Mouse (Mus musculus): ENCODE measurements around the gene Gm11569. TPM values are rescaled to one million over a fixed set of nuclear protein-coding genes. Genes with fewer than 3 reads are reported as not detected.
"Not testable (repeated sequence)": the region's sequence is repeated elsewhere in the genome, so short reads cannot be mapped to it uniquely, and the experiment has no call there.

The Gm11569 gene
- not detected for total RNA-seq (2021)
- long read RNA-seq, experiment 1: 0 reads
- long read RNA-seq, experiment 2: 0 reads

GRCm38 (mm10) chr11:99798832-99799231 lies at the start of gene Gm11569:
Gene Gm11569 (minus strand): TSS chr11:99798932.
- not testable (repeated sequence) for DNase-seq

GRCm38 (mm10) chr11:99846746-99847145 lies 48.0 kb upstream of the Gm11569 start:
- no peak for DNase-seq

- no peak for DNase-seq
Observed at GRCm38 (mm10) chr11:99842185-99842584, 43.5 kb upstream of the Gm11569 start.

GRCm38 (mm10) chr11:99837966-99838365 lies 39.2 kb upstream of the Gm11569 start, which contains the start of gene 2300003K06Rik:
Gene 2300003K06Rik (minus strand): TSS chr11:99838066.
- DNase-seq: no peak

- not testable (repeated sequence) for DNase-seq
Observed at GRCm38 (mm10) chr11:99815566-99815965, 16.8 kb upstream of the Gm11569 start, which contains the start of gene Gm11564. Gene Gm11564 (minus strand): TSS chr11:99815666.

GRCm38 (mm10) chr11:99809792-99810191 lies 11.1 kb upstream of the Gm11569 start, which contains the start of gene Krtap4-13:
Gene Krtap4-13 (minus strand): TSS chr11:99809892.
- DNase-seq: not testable (repeated sequence)

- DNase-seq: not testable (repeated sequence)
Observed at GRCm38 (mm10) chr11:99804346-99804745, 5.6 kb upstream of the Gm11569 start, which contains the start of gene Gm11554. Gene Gm11554 (minus strand): TSS chr11:99804446.

- no peak for DNase-seq
Observed at GRCm38 (mm10) chr11:99793367-99793766, 5.4 kb downstream of the Gm11569 start, which contains the start of gene Gm11596. Gene Gm11596 (minus strand): TSS chr11:99793467.

- not testable (repeated sequence) for DNase-seq
Observed at GRCm38 (mm10) chr11:99784900-99785299, 13.8 kb downstream of the Gm11569 start, which contains the start of gene Krtap4-9. Gene Krtap4-9 (plus strand): TSS chr11:99785200.

GRCm38 (mm10) chr11:99780604-99781003 lies 18.1 kb downstream of the Gm11569 start, which contains the start of gene Krtap4-8:
Gene Krtap4-8 (minus strand): TSS chr11:99780704.
- DNase-seq: no peak

- no peak for DNase-seq
Observed at GRCm38 (mm10) chr11:99778401-99778800, 20.3 kb downstream of the Gm11569 start.

- DNase-seq: not testable (repeated sequence)
Observed at GRCm38 (mm10) chr11:99772813-99773212, 25.9 kb downstream of the Gm11569 start, which contains the start of gene Gm11595. Gene Gm11595 (minus strand): TSS chr11:99772913.

- no peak for DNase-seq
Observed at GRCm38 (mm10) chr11:99768410-99768809, 30.3 kb downstream of the Gm11569 start.

GRCm38 (mm10) chr11:99758877-99759276 lies 39.9 kb downstream of the Gm11569 start:
- DNase-seq: no peak

Other genes with a start within 250 kb of the Gm11569 start
- not detected for gene Krtap3-3, start 248.1 kb downstream of the Gm11569 start, total RNA-seq (2021)
- not detected for gene Krtap3-2, start 242.1 kb downstream of the Gm11569 start, total RNA-seq (2021)
- not detected for gene Gm11939, start 239.5 kb downstream of the Gm11569 start, total RNA-seq (2021)
- gene Krtap3-1, start 232.3 kb downstream of the Gm11569 start, total RNA-seq (2021): not detected
- not detected for gene Krtap1-5, start 217.9 kb downstream of the Gm11569 start, total RNA-seq (2021)
- not detected for gene Krtap1-4, start 215.3 kb downstream of the Gm11569 start, total RNA-seq (2021)
- gene Krtap1-3, start 207.6 kb downstream of the Gm11569 start, total RNA-seq (2021): not detected
- gene Krtap9-3, start 200.8 kb downstream of the Gm11569 start, total RNA-seq (2021): not detected
- not detected for gene Gm11938, start 195.6 kb downstream of the Gm11569 start, total RNA-seq (2021)
- not detected for gene Gm11937, start 188.7 kb downstream of the Gm11569 start, total RNA-seq (2021)
- gene Krtap2-4, start 184.1 kb downstream of the Gm11569 start, total RNA-seq (2021): not detected
- not detected for gene Gm11562, start 178.5 kb downstream of the Gm11569 start, total RNA-seq (2021)
- gene Krtap4-1, start 170.7 kb downstream of the Gm11569 start, total RNA-seq (2021): not detected
- not detected for gene Krtap4-2, start 163.8 kb downstream of the Gm11569 start, total RNA-seq (2021)
- gene Krtap4-7, start 154.8 kb downstream of the Gm11569 start, total RNA-seq (2021): not detected
- not detected for gene Gm11555, start 148.7 kb downstream of the Gm11569 start, total RNA-seq (2021)
- not detected for gene Gm11563, start 140.0 kb downstream of the Gm11569 start, total RNA-seq (2021)
- not detected for gene Krtap4-6, start 133.0 kb downstream of the Gm11569 start, total RNA-seq (2021)
- gene Gm14190, start 108.2 kb downstream of the Gm11569 start, total RNA-seq (2021): not detected
- not detected for gene Gm14180, start 64.6 kb downstream of the Gm11569 start, total RNA-seq (2021)
- gene Gm11595, start 26.0 kb downstream of the Gm11569 start, total RNA-seq (2021): not detected
- not detected for gene Krtap4-8, start 18.2 kb downstream of the Gm11569 start, total RNA-seq (2021)
- not detected for gene Krtap4-9, start 13.7 kb downstream of the Gm11569 start, total RNA-seq (2021)
- gene Gm11596, start 5.5 kb downstream of the Gm11569 start, total RNA-seq (2021): not detected
- gene Gm11554, start 5.5 kb upstream of the Gm11569 start, total RNA-seq (2021): not detected
- not detected for gene Krtap4-13, start 11.0 kb upstream of the Gm11569 start, total RNA-seq (2021)
- gene Gm11564, start 16.7 kb upstream of the Gm11569 start, total RNA-seq (2021): not detected
- not detected for gene 2300003K06Rik, start 39.1 kb upstream of the Gm11569 start, total RNA-seq (2021)
- not detected for gene Krtap4-16, start 52.7 kb upstream of the Gm11569 start, total RNA-seq (2021)
- gene Gm11568, start 59.0 kb upstream of the Gm11569 start, total RNA-seq (2021): not detected
- not detected for gene Gm11559, start 65.5 kb upstream of the Gm11569 start, total RNA-seq (2021)
- gene Krtap9-1, start 74.5 kb upstream of the Gm11569 start, total RNA-seq (2021): not detected
- not detected for gene Gm11567, start 80.3 kb upstream of the Gm11569 start, total RNA-seq (2021)
- gene Krtap31-1, start 109.0 kb upstream of the Gm11569 start, total RNA-seq (2021): not detected
- not detected for gene Gm11565, start 115.8 kb upstream of the Gm11569 start, total RNA-seq (2021)
- not detected for gene Krtap31-2, start 137.4 kb upstream of the Gm11569 start, total RNA-seq (2021)
- gene Krtap9-5, start 149.5 kb upstream of the Gm11569 start, total RNA-seq (2021): not detected
- gene Krtap29-1, start 180.1 kb upstream of the Gm11569 start, total RNA-seq (2021): not detected
- gene Krtap16-1, start 187.7 kb upstream of the Gm11569 start, total RNA-seq (2021): not detected
- gene Krtap17-1, start 195.1 kb upstream of the Gm11569 start, total RNA-seq (2021): not detected
- not detected for gene Krt33a, start 217.3 kb upstream of the Gm11569 start, total RNA-seq (2021)
- gene Krt33b, start 230.9 kb upstream of the Gm11569 start, total RNA-seq (2021): not detected
- gene Krt34, start 242.6 kb upstream of the Gm11569 start, total RNA-seq (2021): not detected